Mouse (Mus musculus) brain, embryonic 14.5 days (tissue): ENCODE measurements around the gene 6430571L13Rik.

Experiments
- CTCF ChIP-seq: fragments of 200-500 bp; IDR thresholded peaks from 2 replicates; pipeline ENCODE4 v1.5.1; 2012; ENCODE audit warnings: inconsistent platforms, mild to moderate bottlenecking, moderate library complexity, borderline replicate concordance; ENCODE audit not compliant: insufficient read depth, insufficient read length; ENCODE audit errors: extremely low read depth
- POLR2A ChIP-seq: fragments of 200-500 bp; IDR thresholded peaks from 2 replicates; pipeline ENCODE4 v1.6.1; 2012; ENCODE audit warnings: mild to moderate bottlenecking, inconsistent platforms, borderline replicate concordance; ENCODE audit not compliant: poor library complexity, insufficient read depth, insufficient read length, severe bottlenecking; ENCODE audit errors: extremely low read depth

DNA sequence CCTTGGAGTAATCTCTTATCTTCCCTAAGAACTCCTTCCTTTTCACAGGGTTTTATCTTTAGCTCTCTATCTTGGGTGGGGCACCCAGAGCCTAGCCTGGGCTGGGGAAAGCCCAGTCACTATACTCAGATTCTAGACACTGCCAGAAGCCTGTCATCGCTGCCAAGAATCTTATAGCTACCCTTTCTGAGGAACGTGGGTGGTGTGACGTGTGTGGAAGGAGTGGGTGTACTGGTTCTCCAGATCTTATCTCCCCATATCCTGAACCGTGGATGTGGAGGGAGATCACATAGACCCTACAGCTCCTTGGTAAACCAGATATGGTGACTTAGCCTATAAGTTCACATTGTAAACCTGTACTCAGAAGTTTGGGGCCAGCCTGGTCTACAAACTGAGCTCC, 44.8 kb upstream of the 6430571L13Rik start:
- TF ChIP-seq CTCF (no peak), POLR2A (no peak)
